Mouse (Mus musculus) left cerebral cortex, postnatal 25 days (tissue): ENCODE measurements around the gene Iqub. TPM values are rescaled to one million over a fixed set of nuclear protein-coding genes. Genes with fewer than 3 reads are reported as not detected.
A peak's percentile ranks its signal among the peaks of the same experiment; 100 is the strongest.

Experiments
- DNase-seq, 2 experiments: peaks; one replicate each; pipeline ENCODE4 v3.0.0; 2022; ENCODE audit warnings: low spot score in 2 of 2, mixed read lengths in 1 of 2
- intact Hi-C: fragments of 180-260 bp; cut with DNase I; formaldehyde crosslinking; loops from one replicate; pipeline ENCODE4 v1.15.1; 2025
- total RNA-seq, 2 experiments: library from RNA; stranded (reverse); gene quantifications; 2 replicates each; pipeline ENCODE4 v1.2.3; 2021

Gene Iqub
- 1 to 10 TPM; 1.7 to 2.0 TPM for total RNA-seq

GRCm38 (mm10) chr6:24514552-24515284, at the start of gene Iqub:
Gene Iqub (minus strand): TSS chr6:24515067.
- intact Hi-C loops = loop anchor here (10.0 kb wide), 1 partner anchor 1020 kb away; no protein-coding TSS in a partner anchor
- DNase-seq = peak; percentile 85 to 96

DNA sequence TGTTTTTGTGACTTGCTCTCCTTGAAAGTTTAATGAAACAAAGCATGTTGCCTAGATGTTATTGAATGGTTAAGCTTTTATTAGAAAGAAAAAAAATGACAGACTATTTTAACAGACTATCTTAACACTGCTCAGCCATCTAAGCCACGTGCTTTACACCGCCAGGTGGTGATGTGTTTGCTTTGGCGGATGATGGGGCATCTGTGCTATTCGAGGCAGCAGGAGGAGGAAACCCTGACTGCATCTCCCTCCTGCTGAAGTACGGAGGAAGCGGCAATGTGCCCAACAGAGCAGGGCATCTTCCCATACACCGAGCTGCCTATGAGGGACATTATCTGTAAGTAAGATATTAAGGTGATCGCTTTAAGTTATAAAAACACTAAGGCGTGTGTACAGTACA, 49.2 kb upstream of the Iqub start:
- intact Hi-C loops = no loop called here
- DNase-seq = peak in 1 of 2 experiments; percentile 39

DNA sequence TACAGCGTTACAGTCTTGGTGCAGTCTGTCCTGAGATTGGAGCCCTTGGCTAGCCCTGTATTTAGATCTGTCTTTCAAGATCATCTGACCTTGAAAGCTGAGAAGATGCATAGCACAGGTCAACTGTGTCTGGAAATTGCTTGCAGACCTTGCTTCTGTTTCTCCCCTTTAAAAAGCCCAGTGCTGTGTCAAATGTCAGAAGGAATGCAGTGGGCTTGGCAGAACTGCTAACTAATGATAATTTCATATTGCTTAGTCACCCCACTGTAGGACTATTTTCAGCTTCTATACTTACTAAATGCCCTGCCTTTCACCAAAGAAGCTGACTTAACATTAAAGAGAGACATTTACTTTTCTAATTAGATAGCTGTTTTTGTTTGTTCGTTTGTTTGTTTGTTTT, 40.6 kb upstream of the Iqub start:
- DNase-seq = no peak
- intact Hi-C loops = no loop called here

DNA sequence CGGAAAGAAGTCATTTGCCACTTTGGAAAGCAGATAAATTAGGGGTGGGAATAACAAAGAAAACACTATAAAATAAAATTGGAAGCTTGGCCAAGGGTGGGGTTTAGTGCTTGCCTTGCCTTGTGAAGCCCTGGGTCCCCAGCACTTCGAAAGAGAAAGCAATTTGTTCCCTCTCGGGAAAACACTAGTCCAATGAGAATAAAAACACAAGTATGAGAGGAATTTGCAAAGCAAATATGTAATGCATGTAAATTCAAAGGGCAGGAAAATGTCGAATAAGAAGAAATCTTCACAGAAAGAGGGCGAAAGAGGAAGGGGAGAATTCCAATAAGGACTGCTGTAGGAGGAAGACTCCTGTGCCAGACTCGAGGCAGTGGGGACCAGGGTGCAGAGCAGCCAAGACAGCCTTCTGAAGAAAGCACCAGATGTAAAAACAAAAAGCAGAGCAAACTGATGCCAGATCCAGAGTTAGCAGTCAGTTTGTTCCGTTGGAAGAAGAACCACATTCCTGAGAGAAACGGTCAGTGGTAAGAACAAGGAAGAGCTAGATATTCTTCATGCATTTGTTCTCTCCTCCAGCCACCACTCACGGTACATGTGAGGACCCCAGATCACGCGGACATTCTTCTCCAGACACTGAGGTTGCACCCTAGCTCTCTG, 39.7 kb upstream of the Iqub start:
- intact Hi-C loops = no loop called here
- no peak for DNase-seq

DNA sequence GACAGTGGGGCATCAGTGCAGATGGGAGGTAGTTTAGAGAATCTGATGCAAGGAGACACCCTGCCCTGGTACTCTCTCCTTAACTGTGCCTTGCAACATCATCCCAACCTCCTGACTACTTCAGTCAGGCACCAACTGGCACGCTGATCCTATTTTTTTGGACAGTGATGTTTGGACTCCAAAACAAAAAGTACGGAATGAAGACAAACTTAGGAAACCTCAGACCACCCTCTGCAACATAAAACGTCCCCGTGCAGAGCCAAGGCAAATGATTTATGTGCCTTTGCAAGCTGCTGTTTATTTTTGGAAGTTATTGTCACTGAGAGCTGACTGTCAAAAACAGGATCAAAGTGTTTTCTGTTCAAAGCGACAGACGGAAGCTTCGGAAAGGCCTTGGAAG, 37.2 kb upstream of the Iqub start:
- no peak for DNase-seq
- intact Hi-C loops = no loop called here

GRCm38 (mm10) chr6:24549801-24550200, 34.9 kb upstream of the Iqub start:
- DNase-seq = peak in 1 of 2 experiments; percentile 79
- intact Hi-C loops = no loop called here

DNA sequence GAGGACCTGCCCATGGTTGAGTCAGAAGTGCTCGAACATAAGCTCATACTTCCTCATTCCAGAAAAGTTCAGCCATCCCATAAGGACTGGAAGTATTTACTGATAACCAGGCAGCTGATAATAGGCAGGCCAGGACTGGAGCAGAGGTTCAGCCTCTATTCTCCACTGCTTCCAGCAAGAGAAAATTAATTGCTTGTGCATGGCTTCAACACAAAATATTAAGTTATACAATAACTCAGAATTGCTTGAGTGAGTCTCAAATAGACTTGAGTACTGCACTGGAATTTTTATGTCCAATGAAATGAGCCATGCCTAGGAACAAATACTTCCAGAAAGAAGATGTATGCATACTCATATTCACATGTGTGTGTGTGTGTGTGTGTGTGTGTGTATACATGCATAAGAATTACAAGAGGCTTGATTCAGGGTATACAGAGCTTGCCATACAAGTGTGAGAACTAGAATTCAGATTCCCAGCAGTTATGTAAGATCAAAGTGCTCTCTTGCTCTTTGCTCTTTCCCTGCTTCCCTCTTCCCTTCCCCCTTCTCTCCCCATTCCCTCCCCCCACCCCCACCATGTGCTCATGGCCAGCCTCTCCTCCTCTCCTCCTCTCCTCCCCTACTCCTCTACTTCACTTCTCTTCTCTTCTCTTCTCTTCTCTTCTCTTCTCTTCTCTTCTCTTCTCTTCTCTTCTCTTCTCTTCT, 32.0 kb upstream of the Iqub start:
- no peak for DNase-seq
- intact Hi-C loops = no loop called here

GRCm38 (mm10) chr6:24543119-24543591, 28.3 kb upstream of the Iqub start:
- intact Hi-C loops = no loop called here
- no peak for DNase-seq

DNA sequence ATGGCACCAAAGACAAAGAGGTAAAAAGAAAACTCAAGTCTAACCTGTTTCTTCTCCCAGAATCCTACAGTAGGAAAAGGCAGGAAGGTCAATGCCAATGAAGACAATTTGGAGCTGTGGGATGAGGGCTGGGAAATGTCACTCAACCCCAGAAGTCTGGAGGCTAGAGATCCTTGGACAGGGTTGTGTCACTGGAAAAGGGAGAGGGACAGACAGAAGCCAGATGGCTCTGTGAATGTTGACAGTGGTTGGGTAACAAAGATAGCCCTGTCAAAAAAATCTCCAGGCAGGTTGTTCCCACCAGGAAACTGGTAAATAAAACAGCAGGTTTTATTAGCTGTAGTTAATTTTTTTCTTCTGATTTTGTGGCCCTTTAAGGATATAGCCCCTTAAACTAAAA, 27.5 kb upstream of the Iqub start:
- intact Hi-C loops = no loop called here
- no peak for DNase-seq

- peak in 1 of 2 experiments; percentile 53 for DNase-seq
- intact Hi-C loops = no loop called here
Measured at GRCm38 (mm10) chr6:24540106-24540505, 25.2 kb upstream of the Iqub start.

- no peak for DNase-seq
- intact Hi-C loops = loop anchor here (10.0 kb wide), 1 partner anchor 1226 kb away; no protein-coding TSS in a partner anchor
Measured at GRCm38 (mm10) chr6:24538435-24538834, 23.6 kb upstream of the Iqub start.

DNA sequence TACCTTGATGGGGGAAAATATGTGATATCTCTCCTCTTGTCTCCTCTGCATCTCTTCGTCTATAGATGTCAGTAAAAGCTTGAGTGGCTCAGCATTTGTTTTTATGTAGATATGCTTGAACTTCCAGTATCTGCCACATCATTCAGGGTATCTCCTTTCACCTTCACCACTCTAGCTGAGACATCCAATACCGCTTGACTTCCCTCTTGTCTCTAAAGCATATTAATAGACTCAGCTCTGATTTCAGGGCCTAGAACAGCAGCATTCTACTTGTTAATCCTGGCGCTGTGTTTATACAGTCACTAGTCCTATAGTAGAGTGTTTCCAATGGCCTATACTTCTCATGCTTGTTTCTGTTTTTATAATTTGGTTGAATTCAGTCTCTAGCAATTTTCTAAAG, 17.9 kb upstream of the Iqub start:
- DNase-seq = no peak
- intact Hi-C loops = loop anchor here (5.0 to 10.0 kb wide), 3 partner anchors 79 to 1232 kb away; no protein-coding TSS in a partner anchor

GRCm38 (mm10) chr6:24530711-24531420, 16.0 kb upstream of the Iqub start:
- intact Hi-C loops = loop anchor here (2.0 to 10.0 kb wide), 4 partner anchors 81 to 1234 kb away; no protein-coding TSS in a partner anchor

DNA sequence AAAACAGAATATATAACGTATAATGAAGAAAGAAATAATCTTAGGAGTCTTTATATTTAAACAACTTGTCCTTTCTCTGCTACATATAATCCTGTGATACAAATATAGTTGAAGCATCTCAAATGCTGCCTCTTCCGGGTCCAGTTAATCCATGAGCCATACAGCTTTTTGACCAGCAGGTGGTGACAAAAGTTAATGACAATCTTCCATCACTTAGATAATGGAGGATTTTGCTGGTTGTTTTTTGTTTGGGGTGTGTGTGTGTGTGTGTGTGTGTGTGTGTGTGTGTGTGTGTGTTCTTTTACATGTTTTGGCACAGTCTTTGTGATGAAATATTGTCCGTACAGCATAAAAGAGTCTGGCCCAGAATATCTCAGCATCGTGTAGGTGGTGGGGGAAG, 15.3 kb upstream of the Iqub start:
- intact Hi-C loops = loop anchor here (2.0 to 10.0 kb wide), 4 partner anchors 82 to 1235 kb away; no protein-coding TSS in a partner anchor
- peak; percentile 49 to 70 for DNase-seq

More at GRCm38 (mm10) chr6:24530711-24531420, 16.0 kb upstream of the Iqub start:
- no peak for DNase-seq

DNA sequence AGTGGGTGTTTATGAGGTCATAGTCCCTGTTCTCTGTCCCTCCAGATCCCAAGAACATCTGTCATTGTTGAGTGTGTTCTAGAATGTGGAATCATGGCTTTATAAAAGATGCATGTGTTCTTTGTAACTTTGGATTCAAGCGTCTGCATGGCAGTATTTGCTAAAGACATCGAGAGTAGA, 13.1 kb upstream of the Iqub start, which contains the start of gene Asb15:
Asb15 (plus strand) TSS at position 81 of the 180 bp plus-strand sequence.
- DNase-seq = no peak
- intact Hi-C loops = no loop called here

GRCm38 (mm10) chr6:24527155-24528063, 12.5 kb upstream of the Iqub start, which contains the start of gene Ndufa5:
Gene Ndufa5 (minus strand): TSS chr6:24528013.
- DNase-seq = peak; percentile 86 to 96
- intact Hi-C loops = loop anchor here (1.0 kb wide), 1 partner anchor 138 kb away; the partner anchor contains the start of gene Wasl

- intact Hi-C loops = no loop called here
- DNase-seq = peak in 1 of 2 experiments; percentile 39
Measured at GRCm38 (mm10) chr6:24525705-24526104, 10.8 kb upstream of the Iqub start.

DNA sequence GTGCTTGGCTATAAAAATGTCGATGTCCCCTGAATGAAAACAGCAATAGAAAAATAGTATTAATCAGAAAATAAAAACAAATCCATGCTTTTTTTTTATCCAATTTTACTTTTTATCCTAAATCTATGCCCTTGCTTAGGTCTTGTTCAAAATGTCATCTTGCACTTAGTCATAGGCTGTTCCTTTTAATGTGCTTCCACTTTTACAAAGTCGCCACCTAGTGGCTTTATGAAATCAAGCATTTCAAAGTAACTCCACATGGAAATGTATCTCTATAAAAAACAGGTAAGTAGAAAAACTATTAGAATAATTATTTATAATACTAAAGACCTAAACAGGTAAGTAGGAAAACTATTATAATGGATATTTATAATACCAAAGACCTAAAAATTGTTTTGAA, 1.3 kb upstream of the Iqub start:
- intact Hi-C loops = loop anchor here (10.0 kb wide), 1 partner anchor 1021 kb away; no protein-coding TSS in a partner anchor
- peak in 1 of 2 experiments; percentile 71 for DNase-seq

GRCm38 (mm10) chr6:24504141-24504540, 10.7 kb downstream of the Iqub start:
- no peak for DNase-seq
- intact Hi-C loops = no loop called here
